Mouse (Mus musculus) ES-E14 (cell line): Measurements from ENCODE around the gene Pim2. TPM values are rescaled to one million over a fixed set of nuclear protein-coding genes. Genes with fewer than 3 reads are reported as not detected.

Experiments used
- DNase-seq: peaks from one replicate; pipeline ENCODE4 v3.0.0-alpha.2; 2013; ENCODE audit warnings: low read depth, low spot score
- H3K27ac ChIP-seq: 2 replicates; pipeline ENCODE4 v1.5.1; 2012; ENCODE audit warnings: low read depth, mild to moderate bottlenecking, low read length, moderate library complexity, mixed read lengths; ENCODE audit not compliant: poor library complexity, insufficient read depth, severe bottlenecking
- H3K36me3 ChIP-seq: 2 replicates; pipeline ENCODE4 v1.6.1; 2012; ENCODE audit warnings: mild to moderate bottlenecking, low read length, moderate library complexity, mixed read lengths; ENCODE audit not compliant: control insufficient read depth, poor library complexity, insufficient read depth, severe bottlenecking
- H3K4me1 ChIP-seq, 2 experiments: fragments of 150-350 bp in 1 of 2; sonication (generic) in 1 of 2; 2 replicates each; pipeline ENCODE4 v1.6.1; 2012; ENCODE audit warnings: low read length in 2 of 2, mild to moderate bottlenecking in 1 of 2, mixed read lengths in 1 of 2; ENCODE audit not compliant: control insufficient read depth in 2 of 2, insufficient read depth in 2 of 2, poor library complexity in 1 of 2
- H3K4me3 ChIP-seq, 2 experiments: fragments of 150-350 bp in 1 of 2; sonication (generic) in 1 of 2; 2 replicates each; pipeline ENCODE4 v1.5.1; 2012; ENCODE audit warnings: low read length in 2 of 2, low read depth in 1 of 2, mild to moderate bottlenecking in 1 of 2, mixed read lengths in 1 of 2; ENCODE audit not compliant: insufficient read depth in 1 of 2, poor library complexity in 1 of 2, severe bottlenecking in 1 of 2
- H3K9ac ChIP-seq: 2 replicates; pipeline ENCODE4 v1.6.1; 2012; ENCODE audit warnings: low read depth, mild to moderate bottlenecking, low read length, mixed read lengths; ENCODE audit not compliant: poor library complexity, insufficient read depth, severe bottlenecking
- H3K9me3 ChIP-seq: fragments of 150-350 bp; sonication (generic); 2 replicates; pipeline ENCODE4 v1.6.1; 2012; ENCODE audit warnings: low read depth, mild to moderate bottlenecking, low read length; ENCODE audit not compliant: control insufficient read depth, insufficient read depth
- CHD2 ChIP-seq: IDR thresholded peaks from 2 replicates; pipeline ENCODE4 v1.6.1; 2014; ENCODE audit warnings: mild to moderate bottlenecking, low read depth, low read length, inconsistent platforms
- in situ Hi-C, 2 experiments: fragments of 600-800 bp; cut with MboI; formaldehyde crosslinking; loops; one replicate each; pipeline ENCODE4 v1.15.1; 2025; ENCODE audit warnings: low sequenced_read_pairs in 2 of 2, inconsistent platforms in 1 of 2; ENCODE audit not compliant: unreplicated experiment in 2 of 2
- total RNA-seq: library from RNA; depleted of rRNA; stranded (reverse); fragments of 300-350 nt; gene quantifications from 2 replicates; pipeline ENCODE4 v1.2.3, GENCODE M21; 2012; rRNA removed

The Pim2 gene
- total RNA-seq, 1 experiment, result 20.8 TPM

DNA sequence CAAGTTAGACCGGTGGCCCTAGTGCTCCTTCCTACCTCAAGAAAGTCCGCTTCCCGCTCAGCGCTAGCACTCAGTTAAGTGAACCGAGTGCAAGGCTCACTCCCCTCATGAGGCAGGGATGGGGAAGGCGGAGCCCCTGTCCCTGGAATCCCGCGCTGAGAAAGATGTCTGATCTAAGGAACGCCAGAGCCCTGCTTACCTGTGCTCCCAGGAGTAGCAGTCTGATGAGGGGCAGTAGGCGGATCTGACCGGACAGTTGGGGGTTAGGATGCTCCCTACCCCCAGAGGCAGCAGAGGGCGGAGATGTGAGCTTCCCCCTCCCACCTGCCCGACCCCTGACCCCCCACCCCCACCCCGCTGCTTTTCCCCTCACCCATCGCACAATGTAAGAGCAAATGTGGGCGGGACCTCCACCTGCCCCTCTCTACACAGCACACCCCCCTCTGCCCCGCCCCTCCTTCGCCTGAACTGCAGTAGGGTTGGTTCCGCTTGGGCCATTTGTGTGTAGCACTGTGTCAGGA lies 50.3 kb downstream of the Pim2 start, which contains the start of gene Eras:
Gene Eras (minus strand): TSS at position 338 of the 521 bp plus-strand sequence.
- Histone ChIP-seq H3K36me3 (peaks cover 28% of the 10 kb centered on the region), H3K27ac (peak within 1 kb of the TSS; percentile 90), H3K9me3 (no peaks in the 10 kb centered on the region), H3K9ac (peak within 1 kb of the TSS; percentile 79), H3K4me1 (peaks cover 0 to 14% of the 10 kb centered on the region in 2 experiments; a peak in 2 of 4 replicates), H3K4me3 (peak within 1 kb of the TSS; percentile 67 to 84)
- DNase-seq, result no peak
- in situ Hi-C loops, result loop anchor here in 1 of 2 experiments (10.0 kb wide), 1 partner anchor 86 kb away; the partner anchor contains the start of gene Glod5
- no peak for TF ChIP-seq CHD2

Other genes with a start within 250 kb of the Pim2 start
- 1.6 and 4.9 TPM in 2 replicates for gene Syp, start 239.8 kb upstream of the Pim2 start, total RNA-seq
- 1.5 and 2.2 TPM in 2 replicates for gene Prickle3, start 221.0 kb upstream of the Pim2 start, total RNA-seq
- gene Plp2, start 206.9 kb upstream of the Pim2 start, total RNA-seq, result 278 and 336 TPM in 2 replicates
- 0.11 and 0.36 TPM in 2 replicates for gene Magix, start 197.0 kb upstream of the Pim2 start, total RNA-seq
- gene Gpkow, start 181.1 kb upstream of the Pim2 start, total RNA-seq, result 9.5 and 11.5 TPM in 2 replicates
- gene Wdr45, start 163.9 kb upstream of the Pim2 start, total RNA-seq, result 55.3 and 57.6 TPM in 2 replicates
- gene Gm45208, start 156.0 kb upstream of the Pim2 start, total RNA-seq, result 0.26 TPM in 1 of 2 replicates, not detected in the other
- 41.9 and 48.0 TPM in 2 replicates for gene Praf2, start 149.8 kb upstream of the Pim2 start, total RNA-seq
- 15.8 and 22.9 TPM in 2 replicates for gene Ccdc120, start 127.4 kb upstream of the Pim2 start, total RNA-seq
- gene Tfe3, start 115.7 kb upstream of the Pim2 start, total RNA-seq, result 32.3 and 45.8 TPM in 2 replicates
- gene Gripap1, start 88.5 kb upstream of the Pim2 start, total RNA-seq, result 14.9 and 22.6 TPM in 2 replicates
- gene Kcnd1, start 56.0 kb upstream of the Pim2 start, total RNA-seq, result 3.1 and 5.4 TPM in 2 replicates
- 65.3 and 71.0 TPM in 2 replicates for gene Otud5, start 36.9 kb upstream of the Pim2 start, total RNA-seq
- 38.3 and 51.2 TPM in 2 replicates for gene Slc35a2, start 5.8 kb downstream of the Pim2 start, total RNA-seq
- gene Pqbp1, start 21.0 kb downstream of the Pim2 start, total RNA-seq, result 47.3 and 69.9 TPM in 2 replicates
- 39.2 and 58.5 TPM in 2 replicates for gene Timm17b, start 21.1 kb downstream of the Pim2 start, total RNA-seq
- not detected in 2 replicates for gene Gm10491, start 29.6 kb downstream of the Pim2 start, total RNA-seq
- gene Gm10490, start 31.3 kb downstream of the Pim2 start, total RNA-seq, result not detected in 2 replicates
- 10.5 and 25.2 TPM in 2 replicates for gene Pcsk1n, start 41.6 kb downstream of the Pim2 start, total RNA-seq
- gene Eras, start 50.3 kb downstream of the Pim2 start, total RNA-seq, result 60.6 and 60.8 TPM in 2 replicates
- 54.6 and 98.5 TPM in 2 replicates for gene Hdac6, start 69.6 kb downstream of the Pim2 start, total RNA-seq
- gene Gata1, start 99.8 kb downstream of the Pim2 start, total RNA-seq, result 1.1 and 1.3 TPM in 2 replicates
- gene Glod5, start 140.2 kb downstream of the Pim2 start, total RNA-seq, result 4.6 and 6.2 TPM in 2 replicates
- 26.9 and 42.6 TPM in 2 replicates for gene Suv39h1, start 196.5 kb downstream of the Pim2 start, total RNA-seq
- gene Was, start 212.2 kb downstream of the Pim2 start, total RNA-seq, result 2.0 and 3.5 TPM in 2 replicates